In the genomic region with DNA sequence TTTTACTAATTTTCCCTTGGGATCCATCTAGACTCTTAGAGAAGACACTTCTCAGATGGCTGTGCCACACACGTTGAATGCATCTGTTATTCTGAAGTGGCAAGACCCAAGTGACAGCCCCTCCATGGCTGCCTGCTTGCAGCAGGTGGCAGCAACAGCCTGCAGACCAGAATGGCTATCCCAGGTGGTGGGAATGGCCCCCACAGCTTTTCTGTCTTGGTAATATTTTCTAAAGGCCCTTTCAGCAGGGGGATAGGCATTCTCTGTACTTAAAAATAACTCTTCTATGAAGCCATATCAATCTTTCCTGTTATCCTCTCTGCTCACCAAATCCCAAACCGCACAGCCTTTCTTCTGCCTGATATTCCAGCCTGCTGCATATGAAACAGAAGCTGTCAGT, we compare ENCODE assay signal across 9 mouse cellular contexts. TPM values are rescaled to one million over a fixed set of nuclear protein-coding genes. Genes with fewer than 3 reads are reported as not detected.
DNase-seq lines count a peak whose midpoint lies in the region; ATAC-seq lines count a peak whose summit lies in the region.
"Had no signal": no experiment of that assay in that cellular context is flagged by ENCODE, and none has a peak within 500 bp of the region (broad histone marks: within the 10 kb centered on the region; RNA-seq: fewer than 3 reads in every experiment).

No protein-coding gene starts in this region.

- DNase-seq in layer of hippocampus, adult 11-12 months (ENCODE audit: low spot score) = peak; percentile 18
- DNase-seq in layer of hippocampus, adult 9-10 months (ENCODE audit: low spot score) = no peak
- DNase-seq in adrenal gland, postnatal 14 days = peak; percentile 33
- peak; percentile 20 for DNase-seq in embryonic facial prominence, embryonic 11.5 days (ENCODE audit: low spot score)
- DNase-seq in mesoderm, embryonic 11.5 days (ENCODE audit: low read depth, low spot score) = peak; percentile 52
- DNase-seq in thymus, postnatal 10 days (ENCODE audit: low spot score in 2 of 2) = peak; percentile 49 to 50

- no peak overlapping the region for H3K9ac ChIP-seq in embryonic facial prominence, embryonic 11.5 days (replicated peaks; ENCODE audit: low read length)
- H3K9ac ChIP-seq: embryonic facial prominence, embryonic 13.5 days had no signal

- no peak overlapping the region for H3K4me3 ChIP-seq in embryonic facial prominence, embryonic 11.5 days (ENCODE audit: low read depth, low read length)
- H3K4me3 ChIP-seq: embryonic facial prominence, embryonic 13.5 days had no signal

- H3K27ac ChIP-seq in embryonic facial prominence, embryonic 11.5 days (replicated peaks; ENCODE audit: low read depth, low read length) = no peak overlapping the region
- H3K27ac ChIP-seq: embryonic facial prominence, embryonic 13.5 days had no signal

- no peak overlapping the region for H3K4me2 ChIP-seq in embryonic facial prominence, embryonic 11.5 days (ENCODE audit: low read depth, low read length)
- H3K4me2 ChIP-seq: embryonic facial prominence, embryonic 13.5 days had no signal

- no peaks in the 10 kb centered on the region for H3K36me3 ChIP-seq in embryonic facial prominence, embryonic 11.5 days (replicated peaks; ENCODE audit: control insufficient read depth, insufficient read depth, low read depth, low read length)
- H3K36me3 ChIP-seq: embryonic facial prominence, embryonic 13.5 days had no signal

- 49% methylated on average over 2 of the region's 2 CpGs for WGBS in embryonic facial prominence, embryonic 11.5 days

- ATAC-seq in embryonic facial prominence, embryonic 11.5 days (replicated peaks; ENCODE audit: insufficient number of reproducible peaks, low FRiP score, low TSS enrichment, low read depth) = no peak
- peak; percentile 36 for ATAC-seq in inflammation-experienced regulatory T-cells, adult 6 months
- no peak for ATAC-seq in activated CD4-positive, CD25-positive, alpha-beta regulatory T cell, adult 4 months

- H3K9me3 ChIP-seq in embryonic facial prominence, embryonic 11.5 days (replicated peaks; ENCODE audit: control insufficient read depth, low read length) = no peaks in the 10 kb centered on the region
- H3K9me3 ChIP-seq: embryonic facial prominence, embryonic 13.5 days had no signal

- H3K4me1 ChIP-seq in embryonic facial prominence, embryonic 11.5 days (ENCODE audit: control insufficient read depth, insufficient read depth, low read length) = no peaks in the 10 kb centered on the region
- H3K4me1 ChIP-seq: embryonic facial prominence, embryonic 13.5 days had no signal

- no peaks in the 10 kb centered on the region for H3K27me3 ChIP-seq in embryonic facial prominence, embryonic 11.5 days (ENCODE audit: control insufficient read depth, insufficient read depth, low read length)
- H3K27me3 ChIP-seq: embryonic facial prominence, embryonic 13.5 days had no signal

RNA-seq across cellular contexts. Expression of a gene that starts 1.4 kb away (rescaled TPM):
- total RNA-seq in adrenal gland, postnatal 14 days (2021) = 2.5 TPM in 1 of 2 replicates, not detected in the other
- not detected in 2 replicates for polyA plus RNA-seq in embryonic facial prominence, embryonic 11.5 days (2014; fragmentation: Nextera tagmentation; extraction: Ambion mirVana)
- polyA plus RNA-seq in inflammation-experienced regulatory T-cells, adult 6 months (2017; shearing (Covaris generic)) = 100 to 1,000 TPM; 155 to 199 (median 182) TPM
- 100 to 1,000 TPM; 132 to 133 TPM for polyA plus RNA-seq in activated CD4-positive, CD25-positive, alpha-beta regulatory T cell, adult 4 months (2017; shearing (Covaris generic))
- polyA plus RNA-seq: embryonic facial prominence, embryonic 13.5 days had no signal

RNA-seq across cellular contexts. Expression of a gene that starts 33.5 kb away (rescaled TPM):
- total RNA-seq in adrenal gland, postnatal 14 days (2021) = 36.2 and 70.9 TPM in 2 replicates
- 3.2 TPM in 2 replicates for polyA plus RNA-seq in embryonic facial prominence, embryonic 11.5 days (2014; fragmentation: Nextera tagmentation; extraction: Ambion mirVana)
- polyA plus RNA-seq in inflammation-experienced regulatory T-cells, adult 6 months (2017; shearing (Covaris generic)) = 10 to 100 TPM in 2 of 3 experiments, 1 to 10 TPM in 1; 4.2 to 30.6 (median 13.3) TPM
- polyA plus RNA-seq in activated CD4-positive, CD25-positive, alpha-beta regulatory T cell, adult 4 months (2017; shearing (Covaris generic)) = 10 to 100 TPM in 1 of 2 experiments, 1 to 10 TPM in 1; 3.6 to 25.0 TPM

Comparison
In these comparisons a context has a peak if more than half of its experiments do, and no peak if none do; other contexts are left out.
1. RNA of a gene that starts 1.4 kb away (polyA plus RNA-seq): 155 to 199 TPM in inflammation-experienced regulatory T-cells, adult 6 months and 132 to 133 TPM in activated CD4-positive, CD25-positive, alpha-beta regulatory T cell, adult 4 months; not detected in embryonic facial prominence, embryonic 11.5 days; every median in the first group is over 100 times any median in the second.